Mouse (Mus musculus): ENCODE data around the gene Cd151.

Gene Cd151

DNA sequence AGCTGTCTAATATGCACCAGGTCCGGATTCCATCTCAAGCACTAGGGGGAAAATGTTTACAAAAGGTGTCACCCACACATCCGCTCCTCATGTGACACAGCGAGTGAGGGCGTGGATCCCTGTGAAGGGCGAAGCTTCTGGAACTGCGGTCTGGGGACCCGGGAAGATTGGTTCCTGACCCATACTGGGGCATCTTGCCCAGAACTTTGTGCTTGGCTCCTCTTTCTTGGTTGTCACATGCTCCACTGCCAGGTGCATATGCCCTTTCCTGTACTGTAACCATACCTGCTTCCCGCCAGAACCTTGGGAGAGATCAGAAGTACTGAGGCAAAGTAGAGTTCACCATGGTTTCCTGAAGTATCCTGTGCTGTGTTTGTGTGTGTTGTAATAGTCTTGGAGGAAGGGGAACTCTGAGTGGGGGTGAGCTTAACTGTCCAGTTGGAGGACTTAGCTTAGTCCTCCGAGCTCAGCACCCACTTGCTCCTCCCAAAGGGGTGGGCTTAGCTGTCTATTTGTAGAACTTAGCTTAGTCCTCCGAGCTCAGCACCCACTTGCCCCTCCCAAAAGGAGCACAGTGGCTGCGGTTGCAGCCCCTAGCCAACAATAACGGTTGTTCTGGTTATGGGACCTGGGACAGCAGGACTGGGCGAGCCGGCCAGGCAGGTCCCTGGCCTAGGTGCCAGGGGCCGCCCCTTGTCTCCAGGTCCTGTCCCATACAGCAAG is 6.6 kb upstream of the Cd151 start, which contains the start of gene Cracr2b:
Gene Cracr2b, plus strand, starts transcription at position 704 of the 723 bp plus-strand sequence.
- Histone ChIP-seq H3K36me3 (ENCODE audit: control insufficient read depth, insufficient read depth, low read length, poor library complexity, severe bottlenecking) (peaks cover 10% of the 10 kb centered on the region), H3K27me3 (ENCODE audit: control insufficient read depth, insufficient read depth, low read length, poor library complexity, severe bottlenecking) (no peaks in the 10 kb centered on the region)
- DNase-seq (ENCODE audit: low read depth, low spot score) = no peak

DNA sequence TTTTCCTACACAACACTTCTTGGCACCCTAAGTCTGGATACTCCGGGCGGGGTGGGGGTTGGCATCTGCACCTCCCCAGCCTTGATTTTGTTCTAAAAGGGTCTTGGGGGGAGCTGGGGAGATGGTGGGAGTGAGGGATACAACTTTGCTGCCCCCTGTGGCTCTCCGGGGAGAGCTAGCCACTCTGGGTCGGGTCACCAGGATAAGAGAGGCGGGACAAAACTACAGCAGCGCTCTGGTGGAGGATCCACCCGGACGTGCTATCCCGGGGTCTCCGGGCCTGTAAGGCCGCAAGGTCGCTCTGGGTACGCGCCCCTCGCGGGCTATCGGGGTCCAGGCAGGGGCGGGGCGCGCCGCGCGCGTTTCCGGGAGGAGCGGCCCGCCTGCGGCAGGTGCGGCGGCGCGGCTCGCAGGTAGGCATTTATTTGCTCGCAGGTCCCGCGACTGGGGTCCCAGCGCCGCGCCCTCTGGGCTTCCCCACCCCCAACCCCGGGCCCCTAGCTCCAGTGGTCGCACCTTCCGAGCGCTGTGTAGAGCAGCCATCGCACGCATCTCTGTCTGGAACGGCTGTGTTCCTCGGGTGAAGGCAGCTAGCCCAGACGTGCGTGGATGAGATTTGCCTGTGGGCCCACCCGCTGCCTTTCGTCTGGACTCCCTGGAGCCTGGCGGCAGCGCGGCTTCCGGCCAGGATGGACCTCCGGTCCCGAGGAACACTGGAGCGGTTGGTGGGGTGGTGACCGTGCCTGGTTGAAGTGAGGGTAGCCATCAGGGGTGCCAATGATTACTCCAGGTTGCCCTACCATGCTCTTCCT is 5.5 kb upstream of the Cd151 start:
- DNase-seq (ENCODE audit: low read depth, low spot score) = no peak
- Histone ChIP-seq H3K36me3 (ENCODE audit: control insufficient read depth, insufficient read depth, low read length, poor library complexity, severe bottlenecking) (peaks cover 10% of the 10 kb centered on the region), H3K27me3 (ENCODE audit: control insufficient read depth, insufficient read depth, low read length, poor library complexity, severe bottlenecking) (no peaks in the 10 kb centered on the region)

DNA sequence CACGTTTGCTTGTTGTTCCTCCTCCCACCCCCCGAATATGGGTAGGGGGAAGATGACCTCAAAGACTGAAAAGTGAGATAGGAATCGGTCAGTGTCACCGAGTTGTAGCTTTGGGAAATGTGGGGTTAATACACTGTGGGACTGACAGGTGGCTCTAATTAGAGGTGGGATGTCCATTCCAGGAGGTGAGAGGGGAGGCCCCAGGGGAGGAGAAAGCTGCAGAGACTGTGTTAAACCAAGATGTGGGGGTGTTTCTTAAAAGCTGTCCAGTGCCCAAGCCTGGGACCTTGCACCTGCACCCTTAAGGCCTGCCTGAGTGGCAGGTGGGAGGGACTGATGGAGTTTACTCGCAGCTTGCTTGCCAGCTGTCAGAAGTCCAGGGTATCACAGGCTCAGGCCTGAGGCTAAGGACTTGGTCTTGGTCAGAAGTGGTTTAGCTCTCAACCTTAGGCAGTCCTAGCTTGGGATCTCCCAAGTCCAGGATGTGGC is 4.8 kb upstream of the Cd151 start:
- DNase-seq (ENCODE audit: low read depth, low spot score) = no peak
- H3K36me3 ChIP-seq (ENCODE audit: control insufficient read depth, insufficient read depth, low read length, poor library complexity, severe bottlenecking) = peaks cover 10% of the 10 kb centered on the region
- no peaks in the 10 kb centered on the region for H3K27me3 ChIP-seq (ENCODE audit: control insufficient read depth, insufficient read depth, low read length, poor library complexity, severe bottlenecking)

DNA sequence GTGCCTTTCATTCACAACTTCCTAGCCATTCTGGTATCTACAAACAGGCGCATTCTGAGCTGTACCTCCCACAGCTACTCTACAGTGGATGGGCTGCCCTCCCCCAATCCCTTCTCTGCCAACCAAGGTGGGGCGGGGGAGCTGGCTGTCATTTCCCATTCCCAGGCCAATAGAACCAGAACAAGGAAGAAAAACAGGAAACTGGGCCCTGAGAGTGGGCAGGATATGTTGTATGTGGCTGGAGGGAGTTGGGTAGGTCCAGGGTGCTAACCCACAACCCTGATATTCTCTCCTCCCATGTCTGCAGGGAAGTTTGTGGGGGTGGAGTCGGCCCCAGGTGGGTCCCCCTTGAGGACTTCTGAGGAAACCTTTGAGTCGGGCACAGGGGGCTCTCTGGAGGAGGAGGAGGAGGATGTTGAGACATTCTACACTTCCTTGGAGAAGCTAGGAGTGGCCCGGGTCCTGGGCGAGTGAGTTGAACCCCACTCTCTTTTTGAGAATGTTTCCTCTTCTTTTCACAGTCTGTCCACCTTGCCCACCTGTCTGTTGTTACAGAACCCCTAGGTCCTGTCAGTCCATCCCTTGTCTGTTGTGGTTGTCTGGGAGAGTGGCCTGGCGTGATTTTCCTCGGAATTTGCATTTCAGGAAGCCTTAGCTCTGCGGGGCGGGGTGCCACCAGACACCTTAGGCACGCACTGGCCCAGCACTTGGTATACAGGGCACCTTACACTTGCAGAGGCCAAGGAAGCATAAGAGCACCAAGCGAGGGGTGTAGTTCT is 3.2 kb upstream of the Cd151 start:
- Histone ChIP-seq H3K27me3 (ENCODE audit: control insufficient read depth, insufficient read depth, low read length, poor library complexity, severe bottlenecking) (no peaks in the 10 kb centered on the region), H3K36me3 (ENCODE audit: control insufficient read depth, insufficient read depth, low read length, poor library complexity, severe bottlenecking) (peaks cover 5% of the 10 kb centered on the region)
- DNase-seq (ENCODE audit: low read depth, low spot score) = no peak

DNA sequence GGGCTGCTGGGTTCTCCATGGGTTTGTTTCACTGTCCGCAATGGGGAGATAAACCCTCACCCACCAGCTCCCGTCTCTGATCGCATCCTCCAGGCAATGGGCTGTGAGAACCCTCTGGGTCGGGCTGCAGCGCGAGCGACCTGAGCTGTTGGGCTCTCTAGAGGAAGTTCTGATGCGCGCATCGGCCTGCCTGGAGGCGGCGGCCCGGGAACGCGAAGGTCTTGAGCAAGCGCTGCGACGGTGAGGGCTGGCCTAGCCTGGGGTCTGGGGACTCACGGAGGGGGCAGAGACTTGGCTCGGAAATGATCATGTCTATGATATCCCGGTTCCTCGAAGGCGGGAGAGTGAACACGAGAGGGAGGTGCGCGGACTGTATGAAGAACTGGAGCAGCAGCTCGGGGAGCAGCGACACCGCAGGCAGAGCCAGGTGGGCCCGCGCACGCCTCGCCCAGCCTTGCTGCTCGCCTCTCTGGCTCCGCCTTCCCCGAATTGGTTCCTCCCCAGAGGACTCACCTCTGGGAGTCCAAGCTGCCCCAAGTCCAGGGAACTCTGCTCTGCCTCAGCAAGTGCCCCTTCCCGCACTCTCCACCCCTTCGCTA is 2.5 kb upstream of the Cd151 start:
- no peak for DNase-seq (ENCODE audit: low read depth, low spot score)
- Histone ChIP-seq H3K36me3 (ENCODE audit: control insufficient read depth, insufficient read depth, low read length, poor library complexity, severe bottlenecking) (peaks cover 2% of the 10 kb centered on the region; the same call in 1 of the 2 replicates), H3K27me3 (ENCODE audit: control insufficient read depth, insufficient read depth, low read length, poor library complexity, severe bottlenecking) (no peaks in the 10 kb centered on the region)

DNA sequence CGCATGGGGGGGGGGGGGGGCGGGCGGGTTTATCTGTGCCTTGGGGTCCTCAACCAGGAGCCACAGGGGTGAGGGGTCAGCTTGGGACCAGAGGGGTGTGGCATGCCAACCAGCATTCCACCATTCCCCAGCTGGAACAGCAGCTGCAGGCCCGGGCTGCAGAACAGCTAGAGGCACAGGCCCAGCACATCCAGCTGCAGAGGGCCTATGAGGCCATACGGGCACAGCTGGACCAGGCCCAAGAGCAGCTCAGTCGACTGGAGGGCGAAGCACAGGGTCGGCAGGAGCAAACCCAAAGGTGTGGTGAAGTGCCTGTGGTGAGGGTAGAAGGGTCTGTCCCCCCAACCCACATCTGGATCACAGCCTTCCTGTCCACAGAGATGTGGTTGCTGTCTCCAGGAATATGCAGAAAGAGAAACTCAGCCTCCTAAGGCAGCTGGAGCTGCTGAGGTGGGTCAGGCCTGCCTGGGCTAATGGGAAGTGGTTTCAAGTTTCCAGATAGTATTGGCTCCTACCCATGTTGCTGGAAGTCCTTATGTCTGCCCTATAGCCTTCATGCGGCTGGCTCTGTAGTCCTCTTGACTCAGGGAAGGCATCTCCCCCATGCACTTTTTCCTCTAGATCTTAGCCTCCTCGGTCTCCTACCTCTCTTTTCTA is 1.7 kb upstream of the Cd151 start:
- DNase-seq (ENCODE audit: low read depth, low spot score) = no peak
- H3K27me3 ChIP-seq (ENCODE audit: control insufficient read depth, insufficient read depth, low read length, poor library complexity, severe bottlenecking) = no peaks in the 10 kb centered on the region
- peaks cover under 1% of the 10 kb centered on the region for H3K36me3 ChIP-seq (ENCODE audit: control insufficient read depth, insufficient read depth, low read length, poor library complexity, severe bottlenecking)

DNA sequence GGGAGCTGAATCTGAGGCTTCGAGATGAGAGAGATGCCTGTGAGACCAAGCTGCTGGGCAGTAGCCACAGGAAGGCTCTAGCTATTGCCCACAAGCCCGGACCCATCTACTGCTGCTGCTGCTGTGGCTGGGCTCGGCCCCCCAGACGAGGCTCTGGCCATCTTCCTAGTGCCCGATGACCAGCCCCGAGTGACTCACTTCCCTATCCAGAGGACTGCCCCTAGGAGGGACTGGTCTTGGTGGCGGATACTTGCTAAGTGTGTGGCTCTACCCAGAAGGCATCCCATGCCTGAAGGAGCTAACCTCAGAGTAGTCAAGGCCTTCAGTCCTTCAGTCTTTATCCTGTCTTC is 1.2 kb upstream of the Cd151 start:
- H3K27me3 ChIP-seq (ENCODE audit: control insufficient read depth, insufficient read depth, low read length, poor library complexity, severe bottlenecking) = no peaks in the 10 kb centered on the region

DNA sequence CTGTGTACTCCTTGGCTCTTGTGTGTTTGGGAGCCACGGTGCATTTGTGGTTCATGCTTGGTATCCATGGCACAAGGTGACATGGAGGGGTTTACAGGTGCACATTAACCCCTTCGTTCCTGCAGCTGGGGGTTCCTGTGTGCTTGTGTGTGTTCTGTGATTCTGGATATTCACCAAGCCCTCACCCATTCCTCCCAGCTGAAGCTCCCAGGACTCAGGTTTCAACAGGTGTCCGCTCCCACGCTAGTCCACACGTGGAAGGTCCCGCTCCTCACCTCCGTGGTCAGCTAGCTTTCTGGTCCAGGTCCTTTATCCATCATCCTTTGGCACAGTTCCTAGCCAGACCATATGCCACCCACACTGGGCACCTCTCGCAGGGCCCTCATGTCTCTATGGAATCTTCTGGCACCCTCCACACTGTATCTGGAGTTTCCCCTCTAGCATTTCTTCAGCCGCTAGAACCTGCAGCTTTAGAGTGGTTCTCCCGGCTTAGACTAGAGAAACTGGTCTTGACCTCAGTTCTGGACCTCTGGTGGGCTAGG is 514 bp upstream of the Cd151 start:
- DNase-seq (ENCODE audit: low read depth, low spot score) = no peak
- Histone ChIP-seq H3K36me3 (ENCODE audit: control insufficient read depth, insufficient read depth, low read length, poor library complexity, severe bottlenecking) (peaks cover 1% of the 10 kb centered on the region), H3K27me3 (ENCODE audit: control insufficient read depth, insufficient read depth, low read length, poor library complexity, severe bottlenecking) (no peaks in the 10 kb centered on the region)

More for the DNA sequence above, 1.2 kb upstream of the Cd151 start:
- DNase-seq (ENCODE audit: low read depth, low spot score) = no peak
- H3K36me3 ChIP-seq (ENCODE audit: control insufficient read depth, insufficient read depth, low read length, poor library complexity, severe bottlenecking) = peaks cover 1% of the 10 kb centered on the region

DNA sequence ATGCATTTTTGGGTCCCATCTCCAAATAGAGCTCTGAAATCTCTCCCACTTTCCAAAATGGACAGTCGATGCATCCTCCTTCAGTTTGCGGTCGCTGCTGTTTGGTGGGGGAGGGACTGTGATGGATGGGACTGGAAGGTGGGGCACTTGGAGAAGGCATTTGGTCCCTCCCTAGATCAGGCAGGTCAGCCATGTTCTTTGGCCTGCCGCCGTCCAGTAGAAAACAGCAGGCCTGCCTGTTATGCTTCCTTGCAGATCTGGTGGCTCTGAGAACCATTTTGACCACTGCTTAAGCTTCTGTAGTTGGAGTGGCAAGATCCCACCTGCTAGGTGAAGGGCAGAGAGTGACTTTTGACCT is 951 bp downstream of the Cd151 start:
- Histone ChIP-seq H3K36me3 (ENCODE audit: control insufficient read depth, insufficient read depth, low read length, poor library complexity, severe bottlenecking) (peaks cover 1% of the 10 kb centered on the region), H3K27me3 (ENCODE audit: control insufficient read depth, insufficient read depth, low read length, poor library complexity, severe bottlenecking) (no peaks in the 10 kb centered on the region)
- DNase-seq (ENCODE audit: low read depth, low spot score) = no peak

DNA sequence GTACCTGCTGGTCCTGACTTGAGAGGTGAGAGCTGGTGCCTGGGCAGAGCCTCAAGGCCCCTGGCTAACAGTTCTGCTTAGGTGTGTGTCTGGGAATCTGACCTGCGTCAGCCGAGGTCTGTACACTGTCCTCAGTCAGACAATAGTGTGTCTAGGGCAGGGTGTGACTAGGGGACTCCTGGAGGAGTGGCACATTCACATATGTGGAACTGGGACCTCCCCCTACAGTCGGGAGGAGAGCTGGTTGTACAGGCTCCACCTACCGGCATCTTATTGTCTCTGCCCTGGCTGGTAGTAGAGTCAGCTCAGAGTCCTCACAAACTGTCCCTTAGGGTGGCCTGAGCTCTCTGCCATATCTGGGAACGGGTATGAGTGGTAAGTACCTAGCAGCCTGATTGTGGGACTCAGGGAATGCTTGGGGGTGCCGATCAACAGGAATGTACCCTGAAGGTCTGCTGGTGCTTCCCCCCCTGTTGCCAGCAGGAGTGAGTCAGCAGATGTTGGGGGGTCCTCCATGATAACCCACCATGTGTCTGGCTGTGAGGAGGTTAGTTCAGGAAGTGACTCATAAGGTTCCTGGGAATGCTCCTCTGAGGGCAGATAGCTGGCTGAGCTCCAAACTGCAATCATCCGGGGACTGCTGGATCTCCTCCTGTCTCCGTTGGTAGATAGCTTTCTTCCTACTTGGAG is 1.5 kb downstream of the Cd151 start:
- peaks cover 1% of the 10 kb centered on the region for H3K36me3 ChIP-seq (ENCODE audit: control insufficient read depth, insufficient read depth, low read length, poor library complexity, severe bottlenecking)
- peak; percentile 82 for DNase-seq (ENCODE audit: low read depth, low spot score)
- H3K27me3 ChIP-seq (ENCODE audit: control insufficient read depth, insufficient read depth, low read length, poor library complexity, severe bottlenecking) = no peaks in the 10 kb centered on the region

DNA sequence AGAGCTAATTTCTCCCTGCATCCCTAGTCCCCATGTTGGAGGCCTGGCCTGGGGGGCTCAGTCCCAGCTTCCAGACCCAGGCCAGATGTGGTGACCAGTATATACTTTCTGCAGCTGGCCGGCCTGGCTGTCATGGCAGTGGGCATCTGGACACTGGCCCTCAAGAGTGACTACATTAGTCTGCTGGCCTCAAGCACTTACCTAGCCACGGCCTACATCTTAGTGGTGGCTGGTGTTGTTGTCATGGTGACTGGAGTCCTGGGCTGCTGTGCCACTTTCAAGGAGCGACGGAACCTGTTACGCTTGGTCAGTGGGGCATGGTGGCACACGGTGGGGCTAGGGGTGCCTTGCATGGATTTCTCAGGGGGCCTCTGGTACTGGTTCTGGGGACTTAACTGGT is 2.2 kb downstream of the Cd151 start:
- H3K27me3 ChIP-seq (ENCODE audit: control insufficient read depth, insufficient read depth, low read length, poor library complexity, severe bottlenecking) = no peaks in the 10 kb centered on the region
- peaks cover 1% of the 10 kb centered on the region for H3K36me3 ChIP-seq (ENCODE audit: control insufficient read depth, insufficient read depth, low read length, poor library complexity, severe bottlenecking)
- no peak for DNase-seq (ENCODE audit: low read depth, low spot score)

DNA sequence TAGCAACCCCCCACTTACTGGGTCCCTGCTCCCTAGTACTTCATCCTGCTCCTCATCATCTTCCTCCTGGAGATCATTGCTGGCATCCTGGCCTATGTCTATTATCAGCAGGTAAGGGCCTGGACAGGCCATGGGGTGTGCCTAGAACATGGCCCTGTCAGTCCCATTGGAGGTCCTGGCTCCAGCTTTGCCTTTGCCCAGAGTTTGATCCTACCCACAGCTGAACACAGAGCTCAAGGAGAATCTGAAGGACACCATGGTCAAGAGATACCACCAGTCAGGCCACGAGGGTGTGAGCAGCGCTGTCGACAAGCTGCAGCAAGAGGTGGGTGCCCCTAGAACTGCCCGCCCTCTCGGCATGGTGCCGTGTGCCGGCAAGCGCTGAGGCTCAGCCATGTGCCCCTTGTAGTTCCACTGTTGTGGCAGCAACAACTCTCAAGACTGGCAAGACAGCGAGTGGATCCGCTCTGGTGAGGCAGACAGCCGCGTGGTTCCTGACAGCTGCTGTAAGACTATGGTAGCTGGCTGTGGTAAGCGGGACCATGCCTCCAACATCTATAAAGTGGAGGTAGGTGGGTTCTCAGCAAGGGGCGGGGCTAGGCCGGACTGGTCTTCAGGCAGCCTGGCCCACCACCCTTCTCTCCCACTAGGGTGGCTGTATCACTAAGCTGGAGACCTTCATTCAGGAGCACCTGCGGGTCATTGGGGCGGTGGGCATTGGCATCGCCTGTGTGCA is 2.9 kb downstream of the Cd151 start:
- H3K27me3 ChIP-seq (ENCODE audit: control insufficient read depth, insufficient read depth, low read length, poor library complexity, severe bottlenecking) = no peaks in the 10 kb centered on the region
- H3K36me3 ChIP-seq (ENCODE audit: control insufficient read depth, insufficient read depth, low read length, poor library complexity, severe bottlenecking) = peaks cover 1% of the 10 kb centered on the region
- no peak for DNase-seq (ENCODE audit: low read depth, low spot score)

DNA sequence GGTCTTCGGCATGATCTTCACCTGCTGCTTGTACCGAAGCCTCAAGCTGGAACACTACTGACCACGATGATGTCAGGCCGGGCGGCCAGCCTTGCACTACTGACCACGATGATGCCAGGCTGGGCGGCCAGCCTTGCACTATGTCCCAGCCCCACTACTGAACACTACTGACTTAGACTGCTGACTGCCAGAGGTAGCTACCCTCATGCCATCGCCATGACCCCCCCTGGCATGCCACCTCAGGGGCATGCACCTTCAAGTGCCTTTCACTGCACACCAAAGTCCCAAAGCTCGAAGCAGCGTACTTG is 3.4 kb downstream of the Cd151 start:
- no peak for DNase-seq (ENCODE audit: low read depth, low spot score)
- Histone ChIP-seq H3K36me3 (ENCODE audit: control insufficient read depth, insufficient read depth, low read length, poor library complexity, severe bottlenecking) (peaks cover 1% of the 10 kb centered on the region), H3K27me3 (ENCODE audit: control insufficient read depth, insufficient read depth, low read length, poor library complexity, severe bottlenecking) (no peaks in the 10 kb centered on the region)

Data from splenic B cell, adult 2 months (primary cell).